Mouse (Mus musculus) heart, embryonic 16.5 days (tissue): ENCODE results near the gene Tifa. TPM values are rescaled to one million over a fixed set of nuclear protein-coding genes. Genes with fewer than 3 reads are reported as not detected.

ENCODE experiments used
- ATAC-seq: fragments of 200-750 bp; cut with Nextera tagmentation; replicated peaks from 2 replicates; pipeline ENCODE4 v1.8.0; 2017; ENCODE audit warnings: moderate number of reproducible peaks; ENCODE audit not compliant: insufficient read depth, low FRiP score; ENCODE audit errors: extremely low read depth
- H3K27ac ChIP-seq: fragments of 300-500 bp; sonication (generic); 2 replicates; pipeline ENCODE4 v1.5.1; 2014; ENCODE audit warnings: mild to moderate bottlenecking, low read length, control low read depth, moderate library complexity
- H3K27me3 ChIP-seq: fragments of 300-500 bp; sonication (generic); 2 replicates; pipeline ENCODE4 v1.6.1; 2014; ENCODE audit warnings: low read length, mixed read lengths; ENCODE audit not compliant: control insufficient read depth, insufficient read depth
- H3K36me3 ChIP-seq: fragments of 300-500 bp; sonication (generic); 2 replicates; pipeline ENCODE4 v1.6.1; 2014; ENCODE audit not compliant: control insufficient read depth, insufficient read depth
- H3K4me1 ChIP-seq: fragments of 300-500 bp; sonication (generic); 2 replicates; pipeline ENCODE4 v1.6.1; 2014; ENCODE audit warnings: low read length, mixed read lengths; ENCODE audit not compliant: control insufficient read depth, insufficient read depth
- H3K4me2 ChIP-seq: fragments of 300-500 bp; sonication (generic); 2 replicates; pipeline ENCODE4 v1.6.1; 2014; ENCODE audit warnings: low read depth, mild to moderate bottlenecking, control low read depth, low read length
- H3K4me3 ChIP-seq: fragments of 300-500 bp; sonication (generic); 2 replicates; pipeline ENCODE4 v1.5.1; 2014; ENCODE audit warnings: mild to moderate bottlenecking, control low read depth, low read length
- H3K9ac ChIP-seq: fragments of 300-500 bp; sonication (generic); 2 replicates; pipeline ENCODE4 v1.6.1; 2014; ENCODE audit warnings: low read length, control low read depth
- H3K9me3 ChIP-seq: fragments of 300-500 bp; sonication (generic); replicated peaks from 2 replicates; pipeline ENCODE4 v1.6.1; 2016; ENCODE audit warnings: low read length; ENCODE audit not compliant: control insufficient read depth
- WGBS: fragments of 180-500 bp; shearing (Covaris S2); extraction: QIAGEN DNeasy Blood & Tissue Kit; methylation state at CpG from one replicate; pipeline ENCODE4 v1.1.7; 2014; 5-methylcytosine and 5-hydroxymethylcytosine counted together
- polyA plus RNA-seq: library from polyadenylated mRNA; unstranded; fragments of >200 nt; fragmentation: Nextera tagmentation; extraction: Ambion mirVana; gene quantifications from 2 replicates; pipeline ENCODE4 v1.2.1, GENCODE M21; 2015

The Tifa gene
- 3.1 and 4.0 TPM in 2 replicates for polyA plus RNA-seq

- Histone ChIP-seq H3K27me3 (peaks cover 6% of the 10 kb centered on the region; the same call in 1 of the 2 replicates), H3K9me3 (no peaks in the 10 kb centered on the region), H3K4me3 (peak within 1 kb of the TSS; percentile 73), H3K27ac (peak within 1 kb of the TSS; percentile 52; the same call in 1 of the 2 replicates), H3K4me1 (peaks cover 3% of the 10 kb centered on the region), H3K4me2 (peak within 1 kb of the TSS; percentile 100), H3K9ac (peak within 1 kb of the TSS; percentile 75), H3K36me3 (no peaks in the 10 kb centered on the region)
- peak; percentile 61 for ATAC-seq
- whole genome bisulfite sequencing = 1% methylated on average over 44 of the region's 44 CpGs
Observed at GRCm38 (mm10) chr3:127789500-127790191, at the start of gene Tifa. TSS of gene Tifa (plus strand) at chr3:127789805.

GRCm38 (mm10) chr3:127741473-127741872, 48.1 kb upstream of the Tifa start:
- no peak overlapping the region for H3K4me2 ChIP-seq
- H3K4me1 ChIP-seq = no peaks in the 10 kb centered on the region
- H3K9ac ChIP-seq = no peak overlapping the region
- peaks cover 7% of the 10 kb centered on the region for H3K27me3 ChIP-seq
- H3K27ac ChIP-seq = no peak overlapping the region
- peaks cover 4% of the 10 kb centered on the region for H3K9me3 ChIP-seq
- no peak overlapping the region for H3K4me3 ChIP-seq
- no peak for ATAC-seq
- WGBS = 95% methylated on average over 3 of the region's 3 CpGs
- no peaks in the 10 kb centered on the region for H3K36me3 ChIP-seq

DNA sequence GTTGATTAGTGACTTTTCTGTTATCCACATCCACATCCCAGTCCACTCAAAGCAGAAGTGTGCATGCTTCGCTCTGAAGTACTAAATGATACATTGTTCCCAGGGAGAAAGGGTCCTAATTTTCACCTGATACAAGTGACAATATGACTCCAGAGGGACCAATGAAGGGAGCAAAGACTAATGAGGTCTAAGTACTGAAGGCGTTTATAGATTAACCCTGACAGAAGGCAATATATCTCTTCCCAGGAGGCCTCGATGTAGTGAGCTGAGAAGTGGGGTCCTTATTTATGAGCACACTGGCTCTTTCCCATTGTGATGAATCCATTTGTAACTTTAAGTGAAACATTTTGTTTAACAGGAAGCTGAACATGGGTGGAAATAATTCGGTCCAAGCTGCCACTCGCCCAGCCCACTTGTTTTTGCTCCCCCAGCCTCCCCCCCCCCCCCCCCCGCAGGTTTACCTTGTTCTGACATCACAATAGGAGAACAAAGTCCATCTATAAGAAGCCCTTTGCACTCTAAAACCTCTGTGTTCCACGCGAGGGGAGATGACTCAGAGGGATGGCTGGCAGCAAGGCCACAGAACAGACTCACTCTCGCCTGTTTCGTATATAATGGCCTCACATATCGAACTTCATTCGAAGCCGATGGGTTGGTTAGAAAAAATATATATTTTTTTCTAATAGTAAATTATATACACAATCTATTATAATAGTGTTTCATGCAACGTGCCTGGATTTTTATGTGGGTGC, 45.8 kb upstream of the Tifa start:
- H3K9ac ChIP-seq = no peak overlapping the region
- peaks cover 14% of the 10 kb centered on the region for H3K27me3 ChIP-seq
- peaks cover 4% of the 10 kb centered on the region for H3K9me3 ChIP-seq
- no peak overlapping the region for H3K27ac ChIP-seq
- no peak for ATAC-seq
- 77% methylated on average over 13 of the region's 14 CpGs for WGBS
- H3K36me3 ChIP-seq = no peaks in the 10 kb centered on the region
- H3K4me1 ChIP-seq = no peaks in the 10 kb centered on the region
- no peak overlapping the region for H3K4me3 ChIP-seq
- H3K4me2 ChIP-seq = no peak overlapping the region

- peaks cover 4% of the 10 kb centered on the region for H3K9me3 ChIP-seq
- WGBS = 43% methylated on average over 6 of the region's 6 CpGs
- H3K4me2 ChIP-seq = no peak overlapping the region
- no peak overlapping the region for H3K27ac ChIP-seq
- ATAC-seq = no peak
- H3K27me3 ChIP-seq = peaks cover 17% of the 10 kb centered on the region
- no peak overlapping the region for H3K4me3 ChIP-seq
- H3K4me1 ChIP-seq = no peaks in the 10 kb centered on the region
- no peak overlapping the region for H3K9ac ChIP-seq
- H3K36me3 ChIP-seq = no peaks in the 10 kb centered on the region
Observed at GRCm38 (mm10) chr3:127745504-127745903, 44.1 kb upstream of the Tifa start.

DNA sequence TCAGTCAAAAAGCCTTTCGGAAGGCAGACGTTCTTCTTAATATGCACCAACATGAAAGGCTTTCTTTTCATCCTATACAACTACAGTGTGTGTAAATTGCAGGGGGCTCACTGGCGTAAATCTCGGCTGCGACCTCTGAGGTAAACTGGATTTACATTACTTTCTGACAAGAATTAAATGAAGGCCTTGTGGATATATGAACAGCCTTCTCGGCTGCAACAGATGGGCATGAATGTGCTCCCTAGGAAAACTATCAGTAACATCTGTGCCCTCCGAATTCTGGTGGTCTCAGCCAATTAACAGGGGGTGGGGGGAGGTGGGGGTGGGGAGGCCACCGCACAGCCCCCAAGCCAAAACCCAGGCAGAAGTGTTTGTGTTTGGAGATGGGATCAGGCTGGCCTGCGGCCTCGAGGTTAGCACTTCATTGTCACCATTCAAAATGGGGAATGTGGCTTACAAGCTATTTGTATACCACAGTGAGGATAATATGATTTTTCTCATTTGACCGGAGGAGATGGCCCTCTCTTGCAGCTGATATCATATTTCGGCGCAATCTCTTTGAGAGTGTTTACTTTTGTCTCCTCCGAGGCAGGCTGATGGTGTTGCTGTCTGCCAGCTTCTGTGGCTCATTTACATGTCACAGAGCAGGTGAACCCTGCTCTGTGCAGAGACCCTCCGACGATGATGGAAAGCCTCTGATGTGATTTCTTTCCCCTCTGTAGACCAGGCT, 43.5 kb upstream of the Tifa start:
- Histone ChIP-seq H3K27ac (no peak overlapping the region), H3K36me3 (no peaks in the 10 kb centered on the region), H3K27me3 (peaks cover 17% of the 10 kb centered on the region), H3K9ac (no peak overlapping the region), H3K4me3 (no peak overlapping the region), H3K4me1 (no peaks in the 10 kb centered on the region), H3K9me3 (peaks cover 4% of the 10 kb centered on the region), H3K4me2 (no peak overlapping the region)
- ATAC-seq = no peak
- WGBS = 30% methylated on average over 16 of the region's 16 CpGs

DNA sequence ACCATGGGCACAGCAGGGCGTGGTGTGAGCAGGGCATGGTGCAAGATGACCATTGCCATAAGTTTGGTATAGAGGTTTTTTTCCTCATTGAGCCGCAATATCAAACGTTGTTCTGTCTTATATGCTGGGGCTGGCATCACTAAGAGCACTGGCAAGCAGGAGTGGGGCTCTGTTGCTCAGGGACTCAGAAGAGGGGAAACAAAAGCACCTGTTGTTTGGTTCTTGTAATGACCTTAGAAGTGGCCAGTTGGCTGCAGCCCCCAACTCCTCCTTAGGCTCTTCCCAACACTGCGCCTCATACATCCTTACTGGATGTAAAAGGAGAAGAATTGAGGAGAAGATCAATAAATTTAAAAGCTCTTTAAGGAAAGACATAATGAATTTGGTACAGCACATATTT, 41.0 kb upstream of the Tifa start:
- Histone ChIP-seq H3K4me2 (no peak overlapping the region), H3K4me1 (no peaks in the 10 kb centered on the region), H3K27ac (no peak overlapping the region), H3K4me3 (no peak overlapping the region), H3K27me3 (peaks cover 17% of the 10 kb centered on the region), H3K9me3 (no peaks in the 10 kb centered on the region), H3K36me3 (no peaks in the 10 kb centered on the region), H3K9ac (no peak overlapping the region)
- ATAC-seq = no peak
- 66% methylated on average over 4 of the region's 4 CpGs for WGBS

DNA sequence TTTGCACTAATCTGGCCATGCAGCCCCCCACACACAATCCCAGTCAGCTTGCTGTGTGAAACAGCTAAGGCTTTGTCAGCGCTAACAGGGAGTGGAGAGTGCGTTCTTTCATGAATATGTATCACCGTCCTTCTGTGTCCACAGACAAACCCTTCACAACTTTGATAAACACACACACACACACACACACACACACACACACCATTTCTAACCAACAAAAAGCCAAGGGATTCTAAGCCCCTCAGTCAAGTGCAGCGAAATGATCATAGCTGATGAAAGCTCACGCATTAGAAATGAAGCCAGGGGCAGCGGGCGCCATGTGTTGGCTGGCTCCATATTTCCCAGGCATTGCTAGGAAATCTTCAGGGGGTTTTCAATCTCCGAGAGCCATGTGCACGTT, 40.3 kb upstream of the Tifa start:
- Histone ChIP-seq H3K27me3 (peaks cover 17% of the 10 kb centered on the region), H3K9me3 (no peaks in the 10 kb centered on the region), H3K4me3 (no peak overlapping the region), H3K9ac (no peak overlapping the region), H3K4me2 (peak overlapping the region; percentile 41), H3K27ac (no peak overlapping the region), H3K4me1 (no peaks in the 10 kb centered on the region), H3K36me3 (no peaks in the 10 kb centered on the region)
- no peak for ATAC-seq
- WGBS = 33% methylated on average over 9 of the region's 9 CpGs

DNA sequence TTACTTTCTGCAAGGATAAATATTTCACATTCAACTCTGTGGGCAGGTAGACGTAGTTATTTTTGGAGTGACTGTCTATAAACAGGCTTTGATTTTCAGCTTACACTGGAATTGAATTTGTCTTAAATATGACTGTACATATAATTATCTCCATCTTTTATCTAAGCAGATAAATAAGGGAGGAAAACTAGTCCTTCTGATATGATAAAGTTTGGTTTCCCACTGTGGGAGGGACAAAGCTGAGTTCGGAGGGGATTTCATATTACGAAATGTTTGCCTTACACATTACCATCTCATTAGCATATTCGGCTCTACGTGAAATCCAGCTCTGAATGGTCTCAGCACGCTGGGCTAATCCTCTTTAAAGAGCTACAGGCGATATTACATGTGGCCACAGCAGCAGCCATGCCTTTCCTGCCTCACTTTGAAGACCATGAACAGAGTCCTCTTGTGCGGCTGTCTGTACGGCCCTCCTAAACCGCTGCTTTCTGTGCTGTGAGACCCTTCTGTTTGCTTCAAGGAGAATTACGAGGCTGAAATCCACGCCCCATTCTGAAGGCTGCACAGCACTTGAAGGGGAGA, 39.5 kb upstream of the Tifa start:
- H3K36me3 ChIP-seq = no peaks in the 10 kb centered on the region
- no peak overlapping the region for H3K4me3 ChIP-seq
- no peaks in the 10 kb centered on the region for H3K9me3 ChIP-seq
- 21% methylated on average over 12 of the region's 12 CpGs for WGBS
- peak overlapping the region; percentile 22; the same call in 1 of the 2 replicates for H3K4me2 ChIP-seq
- H3K27ac ChIP-seq = no peak overlapping the region
- no peaks in the 10 kb centered on the region for H3K4me1 ChIP-seq
- ATAC-seq = no peak
- no peak overlapping the region for H3K9ac ChIP-seq
- H3K27me3 ChIP-seq = peaks cover 17% of the 10 kb centered on the region
